Mouse (Mus musculus) limb, embryonic 11.5 days (tissue): ENCODE data around the gene Tmbim4. TPM values are rescaled to one million over a fixed set of nuclear protein-coding genes. Genes with fewer than 3 reads are reported as not detected.

Experiments
- ATAC-seq: fragments of 200-750 bp; cut with Nextera tagmentation; 2 replicates; pipeline ENCODE4 v1.8.0; 2017; ENCODE audit warnings: low read depth; ENCODE audit not compliant: insufficient number of reproducible peaks, low FRiP score, low TSS enrichment
- DNase-seq: peaks from one replicate; pipeline ENCODE4 v3.0.0-alpha.2; 2015; ENCODE audit warnings: low spot score
- H3K27ac ChIP-seq: fragments of 300-500 bp; sonication (generic); replicated peaks from 2 replicates; pipeline ENCODE4 v1.5.1; 2014; ENCODE audit warnings: low read depth, mild to moderate bottlenecking, low read length
- H3K27me3 ChIP-seq: fragments of 300-500 bp; sonication (generic); 2 replicates; pipeline ENCODE4 v1.6.1; 2014; ENCODE audit warnings: mild to moderate bottlenecking, low read length, mixed read lengths; ENCODE audit not compliant: control insufficient read depth, insufficient read depth
- H3K36me3 ChIP-seq: fragments of 300-500 bp; sonication (generic); 2 replicates; pipeline ENCODE4 v1.6.1; 2014; ENCODE audit warnings: mild to moderate bottlenecking, low read length, moderate library complexity, mixed read lengths; ENCODE audit not compliant: control insufficient read depth, insufficient read depth
- H3K4me1 ChIP-seq: fragments of 300-500 bp; sonication (generic); 2 replicates; pipeline ENCODE4 v1.6.1; 2014; ENCODE audit warnings: low read length, mixed read lengths; ENCODE audit not compliant: control insufficient read depth, insufficient read depth
- H3K4me2 ChIP-seq: fragments of 300-500 bp; sonication (generic); 2 replicates; pipeline ENCODE4 v1.6.1; 2014; ENCODE audit warnings: low read depth, mild to moderate bottlenecking, moderate library complexity; ENCODE audit not compliant: severe bottlenecking
- H3K4me3 ChIP-seq: fragments of 300-500 bp; sonication (generic); 2 replicates; pipeline ENCODE4 v1.5.1; 2014; ENCODE audit warnings: low read depth, low read length
- H3K9ac ChIP-seq: fragments of 300-500 bp; sonication (generic); 2 replicates; pipeline ENCODE4 v1.6.1; 2014; ENCODE audit warnings: mild to moderate bottlenecking, low read length
- H3K9me3 ChIP-seq: fragments of 300-500 bp; sonication (generic); 2 replicates; pipeline ENCODE4 v1.6.1; 2016; ENCODE audit warnings: low read length; ENCODE audit not compliant: control insufficient read depth
- WGBS: fragments of 180-500 bp; shearing (Covaris S2); extraction: QIAGEN DNeasy Blood & Tissue Kit; methylation state at CpG from one replicate; pipeline ENCODE4 v1.1.7; 2014; 5-methylcytosine and 5-hydroxymethylcytosine counted together
- polyA plus RNA-seq: library from polyadenylated mRNA; unstranded; fragments of >200 nt; fragmentation: Nextera tagmentation; extraction: Ambion mirVana; gene quantifications from 2 replicates; pipeline ENCODE4 v1.2.1, GENCODE M21; 2014

Gene Tmbim4
- polyA plus RNA-seq, 1 experiment from 2014 or later = 73.9 TPM

DNA sequence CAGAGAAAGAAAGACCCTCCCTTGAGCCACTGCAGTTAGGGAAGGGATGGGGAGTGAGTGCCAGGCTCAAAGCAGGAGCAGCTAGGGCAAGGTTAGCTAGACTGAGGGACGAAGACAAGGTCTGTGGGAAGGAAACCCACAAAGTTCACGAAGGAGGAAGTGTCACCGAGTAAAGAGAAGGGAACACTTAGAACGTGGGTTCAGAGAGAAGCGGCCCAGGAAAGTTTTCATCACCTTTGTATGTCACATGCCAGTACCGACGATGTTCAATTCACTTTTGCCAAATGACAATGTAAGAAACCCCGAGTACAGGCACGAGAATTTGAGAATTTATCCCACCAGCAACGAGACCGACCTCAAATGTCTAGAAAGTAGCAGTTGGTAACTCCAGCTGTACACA is 12.1 kb upstream of the Tmbim4 start:
- no peak overlapping the region for H3K9ac ChIP-seq
- H3K9me3 ChIP-seq = no peaks in the 10 kb centered on the region
- DNase-seq (no peak), ATAC-seq (no peak)
- no peaks in the 10 kb centered on the region for H3K36me3 ChIP-seq
- 74% methylated on average over 11 of the region's 11 CpGs for WGBS
- no peak overlapping the region for H3K4me3 ChIP-seq
- no peak overlapping the region for H3K4me2 ChIP-seq
- H3K4me1 ChIP-seq = no peaks in the 10 kb centered on the region
- no peaks in the 10 kb centered on the region for H3K27me3 ChIP-seq
- H3K27ac ChIP-seq = no peak overlapping the region

DNA sequence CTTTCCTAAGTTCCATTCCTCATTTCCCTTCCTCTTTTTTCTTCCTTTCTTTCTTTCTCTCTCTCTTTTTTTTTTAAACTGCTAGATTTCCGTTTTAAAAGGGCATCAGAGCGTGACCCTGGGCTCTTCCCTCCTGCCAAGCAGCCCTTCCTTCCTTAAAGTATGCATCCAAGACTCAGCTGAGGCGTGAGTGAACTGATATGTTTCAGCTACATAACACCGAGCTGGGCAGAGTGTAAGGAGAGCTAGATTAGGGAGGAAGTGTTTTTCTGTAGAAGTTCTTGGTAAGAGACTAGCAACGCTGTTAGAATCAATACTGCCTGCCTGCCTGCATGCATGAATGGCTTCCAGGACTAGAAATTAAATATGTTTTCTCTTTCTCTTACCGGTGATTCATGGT is 11.6 kb upstream of the Tmbim4 start:
- Histone ChIP-seq H3K36me3 (no peaks in the 10 kb centered on the region), H3K9me3 (no peaks in the 10 kb centered on the region), H3K9ac (no peak overlapping the region), H3K27me3 (no peaks in the 10 kb centered on the region), H3K27ac (no peak overlapping the region), H3K4me2 (no peak overlapping the region), H3K4me3 (no peak overlapping the region), H3K4me1 (no peaks in the 10 kb centered on the region)
- 51% methylated on average over 6 of the region's 6 CpGs for WGBS
- no peak for ATAC-seq
- DNase-seq = no peak

DNA sequence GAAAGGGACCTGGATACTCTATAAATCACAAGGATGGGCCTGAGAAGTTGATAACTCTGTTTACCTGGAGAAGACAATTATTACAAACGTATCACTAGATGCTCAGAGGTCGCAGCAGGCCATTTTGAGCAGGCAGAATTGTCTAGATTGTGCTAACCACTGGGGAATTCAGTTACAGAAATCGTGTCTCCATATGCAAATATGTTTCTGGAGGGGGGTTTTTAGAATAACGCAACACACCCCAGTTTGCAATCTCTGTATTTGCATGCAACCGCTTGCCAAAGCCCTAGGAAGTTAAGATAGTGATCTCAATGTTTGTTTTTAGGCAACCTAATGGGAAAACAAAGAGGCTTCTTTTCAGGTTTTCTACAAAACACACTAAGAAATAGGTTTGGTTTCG is 10.2 kb upstream of the Tmbim4 start:
- no peaks in the 10 kb centered on the region for H3K36me3 ChIP-seq
- DNase-seq (no peak), ATAC-seq (no peak)
- no peaks in the 10 kb centered on the region for H3K27me3 ChIP-seq
- H3K9ac ChIP-seq = no peak overlapping the region
- H3K4me1 ChIP-seq = no peaks in the 10 kb centered on the region
- no peak overlapping the region for H3K4me3 ChIP-seq
- H3K27ac ChIP-seq = no peak overlapping the region
- H3K9me3 ChIP-seq = no peaks in the 10 kb centered on the region
- 86% methylated on average over 6 of the region's 6 CpGs for WGBS
- no peak overlapping the region for H3K4me2 ChIP-seq

DNA sequence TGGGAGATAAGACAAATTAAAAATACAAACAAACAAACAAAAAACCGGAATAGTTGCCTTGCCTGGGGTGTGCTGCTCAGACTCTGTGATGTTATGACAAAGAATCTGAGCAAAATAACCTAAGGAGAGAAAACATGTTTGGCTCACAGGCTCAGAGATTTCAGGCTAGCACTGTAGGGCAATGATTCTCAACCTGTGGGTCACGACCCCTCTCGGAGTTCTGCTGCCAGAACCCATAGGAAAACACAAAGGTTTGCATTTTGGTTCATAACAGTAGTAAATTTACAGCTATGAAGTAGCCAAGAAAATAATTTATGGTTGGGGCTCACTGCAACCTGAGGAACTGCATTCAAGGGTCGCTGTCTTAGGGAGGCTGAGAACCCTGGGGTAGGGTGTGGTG is 9.1 kb upstream of the Tmbim4 start:
- ATAC-seq (no peak), DNase-seq (no peak)
- WGBS = 87% methylated on average over 4 of the region's 4 CpGs
- no peak overlapping the region for H3K4me2 ChIP-seq
- H3K27ac ChIP-seq = no peak overlapping the region
- no peak overlapping the region for H3K4me3 ChIP-seq
- H3K9ac ChIP-seq = no peak overlapping the region
- no peaks in the 10 kb centered on the region for H3K36me3 ChIP-seq
- H3K27me3 ChIP-seq = no peaks in the 10 kb centered on the region
- H3K9me3 ChIP-seq = no peaks in the 10 kb centered on the region
- no peaks in the 10 kb centered on the region for H3K4me1 ChIP-seq

GRCm38 (mm10) chr10:120193255-120193654 is 8.1 kb upstream of the Tmbim4 start:
- no peak for DNase-seq
- no peak overlapping the region for H3K4me2 ChIP-seq
- no peaks in the 10 kb centered on the region for H3K4me1 ChIP-seq
- H3K9ac ChIP-seq = no peak overlapping the region
- no peak overlapping the region for H3K4me3 ChIP-seq
- H3K9me3 ChIP-seq = no peaks in the 10 kb centered on the region
- ATAC-seq = no peak
- H3K27me3 ChIP-seq = no peaks in the 10 kb centered on the region
- no peaks in the 10 kb centered on the region for H3K36me3 ChIP-seq
- H3K27ac ChIP-seq = no peak overlapping the region
- WGBS = 94% methylated on average over 8 of the region's 8 CpGs

DNA sequence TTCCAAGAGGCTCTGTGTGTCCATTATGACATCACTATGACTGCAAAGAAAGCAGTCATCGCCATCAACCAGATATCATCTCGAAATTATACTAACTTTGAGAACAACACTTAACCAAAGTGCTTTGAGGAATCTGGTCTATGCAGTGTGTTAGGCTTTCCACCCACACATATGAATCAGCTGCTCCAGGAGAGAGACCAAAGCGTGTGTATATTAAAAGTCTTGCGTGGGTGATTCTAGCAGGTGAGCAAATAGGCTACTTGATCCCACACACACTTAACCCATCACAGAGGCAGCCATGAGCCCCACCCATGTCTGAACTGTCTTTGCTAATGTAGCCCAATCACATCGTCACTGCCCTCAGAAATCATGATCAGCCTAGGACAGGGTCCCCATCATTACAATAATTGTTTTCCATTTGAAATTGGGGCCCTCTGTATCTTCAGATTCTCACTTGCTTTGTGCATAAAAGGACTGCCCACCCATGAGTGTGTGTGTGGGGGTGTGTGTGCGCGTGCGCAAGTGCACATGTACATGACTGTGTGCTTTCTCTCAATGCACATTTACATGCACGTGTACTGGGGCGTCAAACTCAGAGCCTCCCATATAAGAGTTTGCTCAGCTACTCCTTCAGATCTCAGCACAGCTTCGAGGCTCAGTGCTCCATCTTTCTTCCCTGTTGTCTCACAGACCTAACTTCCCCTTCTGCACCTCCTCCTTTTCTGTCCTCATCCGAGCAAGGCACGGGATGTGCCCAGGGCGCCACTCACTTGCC is 4.1 kb upstream of the Tmbim4 start:
- Histone ChIP-seq H3K27ac (no peak overlapping the region), H3K4me1 (no peaks in the 10 kb centered on the region)
- ATAC-seq = no peak

DNA sequence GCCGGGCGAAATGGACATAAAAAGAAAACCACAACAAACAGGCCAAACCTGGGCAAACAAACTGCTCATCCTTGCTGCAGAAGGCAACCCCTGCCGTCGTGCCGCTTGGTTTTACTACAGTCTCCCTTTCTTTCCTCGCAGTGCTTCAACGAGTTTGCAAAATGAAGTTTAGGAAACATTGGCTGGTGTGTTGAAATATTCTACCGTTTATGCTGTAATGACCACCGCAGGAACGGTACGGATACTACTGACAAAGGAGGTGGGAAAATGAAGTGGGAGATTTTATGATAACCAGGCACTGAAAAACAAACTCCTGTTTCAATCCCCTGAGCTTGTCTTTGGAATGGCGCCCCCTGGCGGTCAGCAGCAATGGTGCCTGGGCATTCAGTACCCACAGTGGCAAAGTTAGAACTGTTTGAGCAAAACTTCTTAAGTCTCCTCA is 592 bp downstream of the Tmbim4 start, which contains the start of gene Irak3:
Gene Irak3 (minus strand): TSS at position 170 of the 442 bp plus-strand sequence.
- peak within 1 kb of the TSS; percentile 84 for H3K4me2 ChIP-seq
- no peaks in the 10 kb centered on the region for H3K36me3 ChIP-seq
- no peaks in the 10 kb centered on the region for H3K4me1 ChIP-seq
- peaks cover 11% of the 10 kb centered on the region for H3K27me3 ChIP-seq
- H3K9me3 ChIP-seq = no peaks in the 10 kb centered on the region
- ATAC-seq (0 out of 2 replicates have a peak, but pooled peaks have one; percentile 69), DNase-seq (peak; percentile 90)
- no peak within 1 kb of the TSS for H3K27ac ChIP-seq
- peak within 1 kb of the TSS; percentile 50 for H3K9ac ChIP-seq
- H3K4me3 ChIP-seq = peak within 1 kb of the TSS; percentile 37
- WGBS = 3% methylated on average over 13 of the region's 13 CpGs

More for the DNA sequence above, 4.1 kb upstream of the Tmbim4 start:
- H3K27me3 ChIP-seq = peaks cover 11% of the 10 kb centered on the region
- H3K4me3 ChIP-seq = no peak overlapping the region
- DNase-seq = no peak
- no peak overlapping the region for H3K9ac ChIP-seq
- no peak overlapping the region for H3K4me2 ChIP-seq
- 83% methylated on average over 14 of the region's 14 CpGs for WGBS
- no peaks in the 10 kb centered on the region for H3K9me3 ChIP-seq
- no peaks in the 10 kb centered on the region for H3K36me3 ChIP-seq

- no peak overlapping the region for H3K4me2 ChIP-seq
- 74% methylated on average over 16 of the region's 16 CpGs for WGBS
- no peaks in the 10 kb centered on the region for H3K4me1 ChIP-seq
- 0 out of 2 replicates have a peak, but pooled peaks have one; percentile 52 for ATAC-seq
- H3K36me3 ChIP-seq = no peaks in the 10 kb centered on the region
- no peak for DNase-seq
- no peaks in the 10 kb centered on the region for H3K9me3 ChIP-seq
- no peak overlapping the region for H3K4me3 ChIP-seq
- H3K27ac ChIP-seq = no peak overlapping the region
- no peak overlapping the region for H3K9ac ChIP-seq
- H3K27me3 ChIP-seq = peaks cover 11% of the 10 kb centered on the region
These were observed 1.3 kb downstream of the Tmbim4 start for GRCm38 (mm10) chr10:120202467-120203250.
